Mouse (Mus musculus) adrenal gland, postnatal 4 days (tissue): ENCODE measurements around the gene Macrod2. TPM values are rescaled to one million over a fixed set of nuclear protein-coding genes. Genes with fewer than 3 reads are reported as not detected.

Experiments
- DNase-seq, 2 experiments: peaks; one replicate each; pipeline ENCODE4 v3.0.0; 2021 to 2022; ENCODE audit warnings: low spot score in 2 of 2, mixed read lengths in 2 of 2
- total RNA-seq, 2 experiments: library from RNA; stranded (reverse); gene quantifications; 2 replicates each; pipeline ENCODE4 v1.2.3; 2021

Gene Macrod2
- total RNA-seq, 2 experiments from 2014 or later, result 7.4 to 9.6 TPM

DNA sequence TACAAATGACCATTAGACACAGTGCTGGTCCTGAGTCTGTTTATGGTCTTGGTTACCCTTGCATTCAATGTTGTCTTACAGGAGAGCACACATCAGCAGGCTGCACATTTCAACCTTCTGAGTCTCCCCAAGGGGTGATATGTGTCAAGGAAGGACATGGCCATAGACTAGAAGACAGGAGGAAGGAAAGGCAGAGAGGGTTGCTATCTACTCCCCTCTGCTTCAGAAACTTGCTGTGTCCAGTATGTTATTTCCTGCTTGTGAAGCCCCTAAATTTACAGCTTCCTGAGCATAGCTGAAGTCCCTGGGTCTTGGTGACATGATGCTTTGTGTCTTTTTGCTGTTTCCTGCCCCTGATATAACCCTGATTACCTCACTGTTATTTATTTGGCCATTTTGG, 799.4 kb downstream of the Macrod2 start:
- no peak for DNase-seq

- no peak for DNase-seq
These were observed 805.4 kb downstream of the Macrod2 start for GRCm38 (mm10) chr2:141200481-141200880.

GRCm38 (mm10) chr2:141201303-141202014, 806.4 kb downstream of the Macrod2 start:
- no peak for DNase-seq

GRCm38 (mm10) chr2:141202015-141202364, 806.9 kb downstream of the Macrod2 start:
- no peak for DNase-seq

DNA sequence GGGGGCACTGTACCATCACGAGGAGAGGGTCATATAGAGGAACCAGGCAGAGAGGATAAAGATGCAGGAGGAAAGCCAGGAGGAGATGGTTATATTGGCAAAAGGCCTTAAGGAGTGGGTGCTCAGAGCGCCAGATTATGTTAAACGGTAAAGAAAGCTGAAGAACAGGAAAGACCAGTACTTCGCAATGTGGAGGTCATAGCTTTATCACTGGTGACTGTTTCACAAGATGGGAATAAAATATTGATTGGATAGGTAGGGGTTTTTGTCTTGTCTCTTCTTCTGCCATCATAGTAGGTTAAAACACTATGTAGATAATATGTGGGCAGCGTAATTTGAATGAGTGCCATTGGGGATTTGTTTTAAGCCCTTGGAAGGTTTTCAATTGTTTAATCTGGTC, 816.2 kb downstream of the Macrod2 start:
- no peak for DNase-seq

DNA sequence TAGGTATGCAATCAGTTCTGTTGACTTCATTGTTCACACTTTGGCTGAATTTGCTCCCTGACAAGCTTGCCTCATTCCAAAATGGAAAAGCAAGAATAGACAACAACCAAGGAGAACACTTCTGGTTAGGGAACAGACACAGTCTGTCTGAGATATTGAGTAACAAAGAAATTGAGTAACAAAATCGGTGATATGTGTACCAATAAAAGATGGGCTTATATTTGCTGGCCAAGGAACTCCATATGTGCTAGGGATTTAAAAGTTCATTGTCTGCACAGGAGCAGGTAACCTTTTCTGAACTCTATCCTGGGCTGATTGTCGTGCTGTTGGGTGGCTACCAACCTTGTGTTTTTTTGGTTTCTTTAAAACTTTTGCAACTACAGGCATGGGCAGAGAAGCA, 817.2 kb downstream of the Macrod2 start:
- no peak for DNase-seq

DNA sequence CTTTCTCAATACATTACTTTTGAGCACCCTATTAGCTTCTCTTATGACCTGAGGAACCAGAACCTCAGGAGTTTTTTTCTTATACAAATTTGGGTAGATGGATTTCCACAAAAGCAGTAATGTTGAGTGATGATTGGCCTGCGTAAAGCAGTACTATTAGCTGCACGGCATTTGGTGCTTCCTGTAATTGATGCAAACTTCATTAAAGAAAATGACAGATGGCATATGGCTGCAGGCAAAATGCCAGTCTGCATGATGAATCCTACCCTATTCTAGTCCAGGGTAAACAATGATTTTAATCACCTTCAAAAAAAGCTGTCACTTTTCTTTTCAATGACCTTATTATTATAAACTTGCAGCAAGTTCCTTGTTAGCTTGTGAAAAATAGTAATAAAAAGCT, 822.4 kb downstream of the Macrod2 start:
- no peak for DNase-seq

- no peak for DNase-seq
These were observed 822.8 kb downstream of the Macrod2 start for GRCm38 (mm10) chr2:141217925-141218324.

DNA sequence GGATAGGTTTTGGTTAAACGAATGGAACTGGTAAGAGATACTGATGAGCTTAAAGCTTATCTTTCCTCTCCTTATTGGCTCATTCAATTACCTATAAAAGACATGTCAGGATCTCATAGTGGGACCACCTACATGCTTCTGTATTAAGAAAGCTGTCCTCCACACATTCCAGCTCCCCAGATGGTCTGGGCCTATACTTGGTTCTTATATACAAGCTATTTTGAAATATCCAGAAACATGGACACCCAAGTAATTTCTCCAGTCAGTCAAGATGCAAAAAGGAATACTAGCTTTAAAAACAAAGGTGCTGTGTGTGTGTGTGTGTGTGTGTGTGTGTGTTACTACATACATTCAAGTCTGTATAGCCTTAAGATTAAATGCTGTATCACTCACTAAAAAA, 833.7 kb downstream of the Macrod2 start:
- no peak for DNase-seq

DNA sequence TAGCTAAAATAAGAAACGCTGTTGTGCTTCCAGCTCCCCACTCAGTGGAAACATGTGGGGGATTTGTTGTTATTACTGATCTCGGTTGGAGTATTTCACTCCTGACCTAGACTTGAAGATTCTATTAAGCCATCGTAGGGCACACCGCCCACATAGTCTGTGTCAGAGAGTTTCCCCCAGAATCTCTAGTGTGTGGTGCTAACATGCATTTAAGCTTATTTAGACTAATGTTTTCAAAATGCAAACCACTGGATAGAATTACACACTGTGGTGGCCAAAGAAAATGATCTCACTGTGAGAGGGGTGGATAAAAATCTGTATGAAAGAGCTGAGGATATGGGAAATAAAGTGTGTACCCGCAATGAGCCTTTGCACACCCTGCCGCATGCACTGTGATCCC, 834.7 kb downstream of the Macrod2 start:
- DNase-seq, result no peak

DNA sequence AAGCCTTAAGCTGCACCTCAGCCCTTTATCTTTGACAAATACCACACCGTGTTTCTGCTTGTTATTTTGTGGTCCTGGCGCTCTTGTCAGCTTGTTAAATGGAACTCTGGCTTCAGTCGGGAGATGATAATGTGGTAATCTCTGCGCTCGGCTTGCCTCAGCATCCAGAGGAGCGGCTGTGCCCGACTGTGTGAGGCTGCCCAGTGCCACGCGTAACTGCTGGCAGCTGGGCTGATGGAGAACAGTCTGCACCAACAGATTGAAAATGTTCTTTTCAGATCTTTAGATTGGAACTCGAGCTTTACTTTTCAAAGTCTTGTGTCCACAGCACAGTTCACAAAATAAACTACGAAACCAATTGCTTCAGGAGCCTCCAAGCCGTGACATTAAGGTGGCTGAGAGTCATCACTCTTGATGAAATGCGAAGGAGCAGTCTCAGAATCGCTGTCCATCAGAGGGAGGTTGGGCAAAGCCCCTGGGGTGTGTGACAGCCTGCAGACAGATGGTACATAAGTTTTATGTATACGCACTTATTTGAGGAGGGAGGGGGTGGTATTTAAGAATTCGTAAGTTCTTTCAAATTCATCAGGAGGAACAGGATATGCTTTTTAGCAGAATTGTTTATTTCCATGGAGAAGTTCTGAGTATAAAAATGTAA, 836.0 kb downstream of the Macrod2 start:
- no peak for DNase-seq

GRCm38 (mm10) chr2:141234306-141234705, 839.2 kb downstream of the Macrod2 start:
- DNase-seq, result no peak

GRCm38 (mm10) chr2:141234724-141235453, 839.8 kb downstream of the Macrod2 start:
- no peak for DNase-seq

DNA sequence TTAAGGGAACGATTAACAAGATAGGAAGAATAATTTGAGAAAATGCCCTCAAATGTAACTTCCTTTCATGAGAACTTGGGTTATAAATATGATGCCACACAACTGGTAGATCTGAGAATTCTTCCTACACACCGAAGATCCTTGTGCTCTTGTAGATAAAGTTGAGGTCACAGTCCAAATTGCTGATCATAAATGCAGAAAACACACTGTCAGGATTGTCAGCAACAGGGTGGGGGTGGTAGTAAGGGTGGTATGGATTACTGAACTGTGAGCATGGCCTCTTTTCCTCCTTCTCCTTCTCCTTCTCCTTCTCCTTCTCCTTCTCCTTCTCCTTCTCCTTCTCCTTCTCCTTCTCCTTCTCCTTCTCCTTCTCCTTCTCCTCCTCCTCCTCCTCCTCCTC, 852.6 kb downstream of the Macrod2 start:
- no peak for DNase-seq

DNA sequence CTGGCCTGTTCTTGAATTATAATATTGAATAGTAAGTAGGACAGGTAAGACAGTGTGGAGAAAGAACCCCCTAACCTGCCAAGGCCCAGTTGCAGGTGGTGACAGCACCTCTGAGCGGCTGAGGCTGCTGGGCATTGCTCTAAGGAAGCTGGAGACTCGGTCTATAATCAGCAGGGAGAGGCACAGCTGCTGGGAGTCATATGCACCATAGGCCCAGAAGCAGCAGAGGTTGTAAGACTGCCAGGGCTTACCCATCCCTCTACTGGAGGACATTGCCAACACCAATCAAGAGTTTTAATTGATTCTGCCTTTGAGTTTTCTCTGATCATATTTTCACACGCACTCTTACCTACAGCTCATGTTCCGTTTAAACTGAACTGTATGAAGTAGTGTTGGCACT, 869.5 kb downstream of the Macrod2 start:
- DNase-seq, result no peak

DNA sequence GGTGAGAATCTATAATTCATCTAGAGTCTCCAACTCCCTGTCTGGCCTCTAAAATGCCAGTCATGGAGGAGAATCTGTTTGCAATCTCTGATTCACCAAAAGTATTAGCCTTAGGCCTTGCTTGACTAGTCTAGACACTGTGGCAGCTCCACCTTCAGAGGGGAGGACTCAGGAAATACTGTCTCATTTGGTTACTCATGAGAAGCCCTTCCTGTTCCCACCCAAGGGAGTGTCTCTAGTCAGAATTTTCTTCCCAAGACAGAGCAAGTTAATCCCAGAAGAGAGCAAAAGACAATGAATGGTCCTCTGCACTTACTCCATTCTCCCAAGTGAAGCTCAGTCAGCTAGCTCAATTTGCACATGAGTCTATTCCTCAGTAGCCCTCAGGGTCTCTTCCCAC, 871.5 kb downstream of the Macrod2 start:
- DNase-seq, result no peak

GRCm38 (mm10) chr2:141271541-141271940, 876.4 kb downstream of the Macrod2 start:
- no peak for DNase-seq

- no peak for DNase-seq
These were observed 877.9 kb downstream of the Macrod2 start for GRCm38 (mm10) chr2:141272966-141273365.

GRCm38 (mm10) chr2:141274262-141274661, 879.2 kb downstream of the Macrod2 start:
- no peak for DNase-seq

- no peak for DNase-seq
These were observed 884.1 kb downstream of the Macrod2 start for GRCm38 (mm10) chr2:141279130-141279698.

- DNase-seq, result no peak
These were observed 885.7 kb downstream of the Macrod2 start for GRCm38 (mm10) chr2:141280817-141281216.

DNA sequence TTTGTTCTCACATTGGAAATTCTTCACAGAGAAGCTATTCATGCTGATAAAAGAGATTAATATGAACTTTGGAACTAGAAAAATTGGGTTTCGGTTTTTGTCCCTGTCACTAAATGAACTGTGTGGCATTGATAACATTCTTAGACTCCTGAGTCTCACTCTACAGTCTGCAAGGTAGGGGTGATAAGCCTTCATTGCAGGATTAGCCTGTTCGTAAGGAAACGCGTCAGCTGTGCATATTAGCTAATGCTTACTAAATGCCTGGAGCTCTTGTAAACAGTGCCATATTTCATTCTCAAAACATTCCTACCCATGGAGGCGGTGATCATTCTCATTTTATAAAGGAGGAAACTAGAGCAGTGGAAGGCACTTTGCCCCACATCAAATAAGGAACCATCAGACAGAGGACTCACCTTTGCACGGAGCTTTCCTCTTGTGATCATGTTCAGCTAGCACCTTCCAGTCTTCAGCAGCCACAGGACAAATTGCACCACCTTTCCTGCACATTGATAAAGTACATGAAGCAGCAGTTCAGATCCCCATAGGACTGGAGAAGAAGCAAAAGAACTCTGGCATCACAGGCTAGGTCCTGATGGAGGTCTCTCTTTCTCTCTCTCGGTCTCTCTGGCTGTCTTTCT, 891.1 kb downstream of the Macrod2 start:
- no peak for DNase-seq
